Comparison of ENCODE assay signal across 9 mouse cellular contexts in genomic region chr12:113292029-113292809, GRCm38 (mm10).
"Had no signal": no experiment of that assay in that cellular context is flagged by ENCODE, and none has a peak within 500 bp of the region (broad histone marks: within the 10 kb centered on the region; RNA-seq: fewer than 3 reads in every experiment).

No protein-coding gene starts in this region.

- DNase-seq: kidney, adult 18-20 months; kidney, postnatal 10 days; kidney, postnatal 4 days; liver; liver, embryonic 13.5 days; liver, postnatal 0 days; lung, postnatal 14 days; retina, postnatal 1 day; thymus, postnatal 4 days had no signal
